Mouse (Mus musculus) liver, postnatal 0 days (tissue): ENCODE measurements around the gene Dmac1. TPM values are rescaled to one million over a fixed set of nuclear protein-coding genes. Genes with fewer than 3 reads are reported as not detected.

Source experiments
- ATAC-seq: fragments of 200-750 bp; cut with Nextera tagmentation; 2 replicates; pipeline ENCODE4 v1.8.0; 2017; ENCODE audit warnings: mild to moderate bottlenecking, moderate library complexity
- DNase-seq: peaks from one replicate; pipeline ENCODE4 v3.0.0-alpha.2; 2016
- H3K27ac ChIP-seq: fragments of 300-500 bp; sonication (generic); 2 replicates; pipeline ENCODE4 v1.5.1; 2014; ENCODE audit warnings: antibody characterized with exemption, moderate library complexity, mild to moderate bottlenecking, low read depth
- H3K27me3 ChIP-seq: fragments of 300-500 bp; sonication (generic); 2 replicates; pipeline ENCODE4 v1.6.1; 2014; ENCODE audit warnings: low read length, control low read depth, mixed read lengths; ENCODE audit not compliant: insufficient read depth
- H3K36me3 ChIP-seq: fragments of 300-500 bp; sonication (generic); replicated peaks from 2 replicates; pipeline ENCODE4 v1.6.1; 2014; ENCODE audit warnings: mild to moderate bottlenecking, control low read depth, low read length, moderate library complexity, mixed read lengths; ENCODE audit not compliant: insufficient read depth
- H3K4me1 ChIP-seq: fragments of 300-500 bp; sonication (generic); 2 replicates; pipeline ENCODE4 v1.6.1; 2014; ENCODE audit warnings: antibody characterized with exemption, mild to moderate bottlenecking, control low read depth; ENCODE audit not compliant: insufficient read depth
- H3K4me2 ChIP-seq: fragments of 300-500 bp; sonication (generic); 2 replicates; pipeline ENCODE4 v1.6.1; 2014; ENCODE audit warnings: low read depth, mild to moderate bottlenecking, low read length, moderate library complexity, mixed read lengths
- H3K4me3 ChIP-seq: fragments of 300-500 bp; sonication (generic); 2 replicates; pipeline ENCODE4 v1.5.1; 2014; ENCODE audit warnings: low read depth, low read length
- H3K9ac ChIP-seq: fragments of 300-500 bp; sonication (generic); replicated peaks from 2 replicates; pipeline ENCODE4 v1.6.1; 2014; ENCODE audit warnings: mild to moderate bottlenecking, moderate library complexity
- H3K9me3 ChIP-seq: fragments of 300-500 bp; sonication (generic); 2 replicates; pipeline ENCODE4 v1.6.1; 2016; ENCODE audit warnings: mild to moderate bottlenecking, control low read depth, low read length, mixed read lengths
- CTCF ChIP-seq: sonication (generic); IDR thresholded peaks from 2 replicates; pipeline ENCODE4 v1.5.1; 2016; ENCODE audit warnings: antibody characterized with exemption, low read depth
- EP300 ChIP-seq: IDR thresholded peaks from 2 replicates; pipeline ENCODE4 v1.6.1; 2016; ENCODE audit warnings: antibody characterized with exemption, low read depth, mild to moderate bottlenecking
- WGBS: fragments of 180-500 bp; shearing (Covaris S2); extraction: QIAGEN DNeasy Blood & Tissue Kit; methylation state at CpG from one replicate; pipeline ENCODE4 v1.1.7; 2014; ENCODE audit not compliant: insufficient replicate concordance; 5-methylcytosine and 5-hydroxymethylcytosine counted together
- polyA plus RNA-seq: library from polyadenylated mRNA; unstranded; fragments of >200 nt; fragmentation: Nextera tagmentation; extraction: Ambion mirVana; gene quantifications from 2 replicates; pipeline ENCODE4 v1.2.1, GENCODE M21; 2015

Gene Dmac1
- polyA plus RNA-seq: 54.3 and 61.2 TPM in 2 replicates

- Histone ChIP-seq H3K9me3 (no peaks in the 10 kb centered on the region), H3K4me1 (no peaks in the 10 kb centered on the region), H3K36me3 (no peaks in the 10 kb centered on the region), H3K27me3 (no peaks in the 10 kb centered on the region), H3K27ac (0 out of 2 replicates have a peak within 1 kb of the TSS, but pooled peaks have one; percentile 41), H3K4me3 (peak within 1 kb of the TSS; percentile 83), H3K9ac (peak within 1 kb of the TSS; percentile 85), H3K4me2 (peak within 1 kb of the TSS; percentile 74)
- no peak for TF ChIP-seq CTCF
- peak; percentile 22; the same call in 1 of the 2 replicates for TF ChIP-seq EP300
- 7% methylated on average over 23 of the region's 23 CpGs for WGBS
- peak; percentile 96 for ATAC-seq
- DNase-seq: peak; percentile 94
These were observed at the start of gene Dmac1 for GRCm38 (mm10) chr4:75278197-75279175. Dmac1 (minus strand) TSS chr4:75278305.

DNA sequence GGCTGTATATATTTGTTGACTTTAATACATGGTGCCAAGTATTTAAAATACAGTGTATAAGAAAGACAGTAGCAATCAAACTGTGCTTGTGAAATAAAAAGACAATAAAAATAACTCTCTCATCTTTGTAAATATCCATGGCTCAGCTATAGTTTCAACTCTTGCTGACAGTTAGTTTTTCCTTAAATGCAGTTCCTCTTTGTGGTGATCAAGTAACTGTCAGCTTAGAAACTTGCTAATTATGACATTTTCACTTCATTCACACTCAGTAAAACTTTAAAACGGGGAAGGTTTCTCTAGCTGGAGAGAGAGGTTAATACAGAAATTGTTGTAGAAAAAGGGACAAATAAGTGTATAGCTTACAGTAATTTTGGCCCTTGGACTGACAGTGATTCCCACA, 37.3 kb upstream of the Dmac1 start:
- no peak overlapping the region for H3K9ac ChIP-seq
- no peak overlapping the region for H3K4me2 ChIP-seq
- ATAC-seq (no peak), DNase-seq (no peak)
- no peaks in the 10 kb centered on the region for H3K4me1 ChIP-seq
- no peaks in the 10 kb centered on the region for H3K36me3 ChIP-seq
- H3K27ac ChIP-seq: no peak overlapping the region
- H3K4me3 ChIP-seq: no peak overlapping the region
- no peaks in the 10 kb centered on the region for H3K9me3 ChIP-seq
- no peaks in the 10 kb centered on the region for H3K27me3 ChIP-seq
- TF ChIP-seq CTCF (no peak), EP300 (no peak)
- WGBS: 18% methylated on average over 1 of the region's 1 CpGs

GRCm38 (mm10) chr4:75315007-75315406, 36.9 kb upstream of the Dmac1 start:
- Histone ChIP-seq H3K9ac (no peak overlapping the region), H3K4me2 (no peak overlapping the region), H3K4me3 (no peak overlapping the region), H3K4me1 (no peaks in the 10 kb centered on the region), H3K27ac (no peak overlapping the region), H3K36me3 (no peaks in the 10 kb centered on the region), H3K27me3 (no peaks in the 10 kb centered on the region), H3K9me3 (no peaks in the 10 kb centered on the region)
- ATAC-seq (no peak), DNase-seq (no peak)
- TF ChIP-seq CTCF (no peak), EP300 (no peak)
- 46% methylated on average over 1 of the region's 1 CpGs for WGBS

DNA sequence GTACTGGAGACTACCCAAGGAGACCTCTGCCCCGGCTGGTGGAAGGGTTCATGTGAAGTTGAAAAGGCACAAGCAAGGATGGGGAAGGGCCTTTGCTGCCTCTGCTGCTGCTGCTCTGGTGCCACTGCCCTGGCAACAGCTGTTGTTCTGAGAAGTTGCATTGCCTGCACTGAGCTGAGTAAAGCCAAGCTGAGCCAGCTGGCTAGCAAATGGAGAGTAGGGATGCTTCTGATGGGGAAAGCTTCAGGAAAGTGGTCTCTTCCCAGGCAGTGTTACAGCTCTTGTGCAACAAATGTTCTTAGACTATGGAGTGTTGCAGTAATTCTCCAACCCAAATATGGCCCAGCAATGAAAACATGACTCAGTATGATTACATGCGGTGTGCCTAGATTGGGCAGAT, 33.8 kb upstream of the Dmac1 start:
- no peaks in the 10 kb centered on the region for H3K27me3 ChIP-seq
- no peaks in the 10 kb centered on the region for H3K36me3 ChIP-seq
- no peak overlapping the region for H3K9ac ChIP-seq
- H3K9me3 ChIP-seq: no peaks in the 10 kb centered on the region
- TF ChIP-seq EP300 (no peak), CTCF (no peak)
- no peak overlapping the region for H3K4me2 ChIP-seq
- DNase-seq: no peak
- 69% methylated on average over 2 of the region's 2 CpGs for WGBS
- no peaks in the 10 kb centered on the region for H3K4me1 ChIP-seq
- ATAC-seq: no peak
- no peak overlapping the region for H3K4me3 ChIP-seq
- no peak overlapping the region for H3K27ac ChIP-seq

GRCm38 (mm10) chr4:75311305-75311704, 33.2 kb upstream of the Dmac1 start:
- H3K9me3 ChIP-seq: no peaks in the 10 kb centered on the region
- DNase-seq (no peak), ATAC-seq (no peak)
- WGBS: 76% methylated on average over 2 of the region's 2 CpGs
- no peak for TF ChIP-seq CTCF
- TF ChIP-seq EP300: no peak
- H3K4me1 ChIP-seq: no peaks in the 10 kb centered on the region
- H3K9ac ChIP-seq: no peak overlapping the region
- no peak overlapping the region for H3K27ac ChIP-seq
- H3K4me2 ChIP-seq: no peak overlapping the region
- H3K4me3 ChIP-seq: no peak overlapping the region
- no peaks in the 10 kb centered on the region for H3K27me3 ChIP-seq
- no peaks in the 10 kb centered on the region for H3K36me3 ChIP-seq

DNA sequence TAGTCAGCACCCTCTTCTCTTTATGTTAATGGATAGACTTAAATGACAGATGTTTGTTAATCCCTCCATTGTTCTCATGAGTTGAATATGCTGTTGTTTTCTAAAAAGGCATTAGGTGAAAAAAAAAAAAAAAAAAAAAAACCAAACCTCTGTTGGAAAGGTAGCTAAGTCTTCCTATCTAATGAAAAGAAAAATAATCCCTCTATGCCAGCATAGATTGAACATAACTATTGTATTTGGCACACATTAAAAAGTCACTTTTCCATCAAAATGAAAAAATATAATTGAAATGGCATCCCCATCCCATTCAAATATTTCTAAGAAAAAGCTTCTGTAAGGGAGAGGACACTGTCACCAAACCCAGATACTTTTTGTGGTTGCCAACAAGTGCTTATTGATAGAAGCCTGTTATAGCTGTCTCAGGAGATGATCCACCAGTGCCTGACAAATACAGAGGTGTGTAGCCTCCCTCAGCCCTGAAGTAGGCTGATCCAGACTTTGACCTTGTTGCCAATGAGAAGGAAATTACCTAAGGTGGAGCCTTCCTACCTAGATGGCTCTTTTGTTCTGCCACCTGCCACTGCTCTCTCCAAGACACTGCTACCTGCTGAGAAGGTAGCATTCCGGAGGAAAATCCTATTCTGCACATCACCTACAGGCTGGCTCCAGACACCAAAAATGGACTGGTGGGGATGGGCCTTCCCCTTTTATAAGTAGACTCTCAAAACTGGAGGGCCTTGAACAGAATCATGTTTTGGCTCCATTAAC, 22.3 kb upstream of the Dmac1 start:
- 60% methylated on average over 1 of the region's 1 CpGs for WGBS
- no peak for DNase-seq
- Histone ChIP-seq H3K27ac (no peak overlapping the region), H3K27me3 (no peaks in the 10 kb centered on the region), H3K9ac (no peak overlapping the region), H3K36me3 (no peaks in the 10 kb centered on the region), H3K9me3 (no peaks in the 10 kb centered on the region), H3K4me3 (no peak overlapping the region), H3K4me2 (no peak overlapping the region), H3K4me1 (no peaks in the 10 kb centered on the region)
- no peak for ATAC-seq
- TF ChIP-seq EP300: no peak
- no peak for TF ChIP-seq CTCF
